Mouse (Mus musculus) lung, postnatal 0 days (tissue): Measurements from ENCODE around the gene Olfr736. TPM values are rescaled to one million over a fixed set of nuclear protein-coding genes. Genes with fewer than 3 reads are reported as not detected.

Source experiments
- ATAC-seq: fragments of 200-750 bp; cut with Nextera tagmentation; 2 replicates; pipeline ENCODE4 v1.8.0; 2017; ENCODE audit warnings: moderate library complexity
- DNase-seq: peaks from one replicate; pipeline ENCODE4 v3.0.0-alpha.2; 2016; ENCODE audit warnings: low spot score
- H3K27ac ChIP-seq: fragments of 300-500 bp; sonication (generic); 2 replicates; pipeline ENCODE4 v1.5.1; 2014; ENCODE audit warnings: antibody characterized with exemption, mild to moderate bottlenecking, low read length, mixed read lengths
- H3K27me3 ChIP-seq: fragments of 300-500 bp; sonication (generic); replicated peaks from 2 replicates; pipeline ENCODE4 v1.6.1; 2014; ENCODE audit warnings: low read length, mixed read lengths; ENCODE audit not compliant: insufficient read depth
- H3K36me3 ChIP-seq: fragments of 300-500 bp; sonication (generic); 2 replicates; pipeline ENCODE4 v1.6.1; 2014; ENCODE audit warnings: low read length, mixed read lengths; ENCODE audit not compliant: insufficient read depth
- H3K4me1 ChIP-seq: fragments of 300-500 bp; sonication (generic); 2 replicates; pipeline ENCODE4 v1.6.1; 2014; ENCODE audit warnings: antibody characterized with exemption, low read depth, low read length, mixed read lengths; ENCODE audit not compliant: insufficient read depth
- H3K4me2 ChIP-seq: fragments of 300-500 bp; sonication (generic); replicated peaks from 2 replicates; pipeline ENCODE4 v1.6.1; 2014; ENCODE audit warnings: low read depth, mild to moderate bottlenecking, low read length, moderate library complexity, mixed read lengths
- H3K4me3 ChIP-seq: fragments of 300-500 bp; sonication (generic); 2 replicates; pipeline ENCODE4 v1.5.1; 2014; ENCODE audit warnings: low read depth, low read length
- H3K9ac ChIP-seq: fragments of 300-500 bp; sonication (generic); replicated peaks from 2 replicates; pipeline ENCODE4 v1.6.1; 2014; ENCODE audit warnings: low read depth, mild to moderate bottlenecking
- H3K9me3 ChIP-seq: fragments of 300-500 bp; sonication (generic); 2 replicates; pipeline ENCODE4 v1.6.1; 2016; ENCODE audit warnings: low read length, mixed read lengths
- CTCF ChIP-seq: IDR thresholded peaks from 2 replicates; pipeline ENCODE4 v1.5.1; 2016; ENCODE audit warnings: antibody characterized with exemption, mild to moderate bottlenecking
- EP300 ChIP-seq: IDR thresholded peaks from 2 replicates; pipeline ENCODE4 v1.6.1; 2016; ENCODE audit warnings: antibody characterized with exemption, mild to moderate bottlenecking, control low read depth
- WGBS: fragments of 180-500 bp; shearing (Covaris S2); extraction: QIAGEN DNeasy Blood & Tissue Kit; methylation state at CpG from one replicate; pipeline ENCODE4 v1.1.7; 2014; 5-methylcytosine and 5-hydroxymethylcytosine counted together
- polyA plus RNA-seq: library from polyadenylated mRNA; unstranded; fragments of >200 nt; fragmentation: Nextera tagmentation; extraction: Ambion mirVana; gene quantifications from 2 replicates; pipeline ENCODE4 v1.2.1, GENCODE M21; 2015

Gene Olfr736
- polyA plus RNA-seq, result not detected in 2 replicates

DNA sequence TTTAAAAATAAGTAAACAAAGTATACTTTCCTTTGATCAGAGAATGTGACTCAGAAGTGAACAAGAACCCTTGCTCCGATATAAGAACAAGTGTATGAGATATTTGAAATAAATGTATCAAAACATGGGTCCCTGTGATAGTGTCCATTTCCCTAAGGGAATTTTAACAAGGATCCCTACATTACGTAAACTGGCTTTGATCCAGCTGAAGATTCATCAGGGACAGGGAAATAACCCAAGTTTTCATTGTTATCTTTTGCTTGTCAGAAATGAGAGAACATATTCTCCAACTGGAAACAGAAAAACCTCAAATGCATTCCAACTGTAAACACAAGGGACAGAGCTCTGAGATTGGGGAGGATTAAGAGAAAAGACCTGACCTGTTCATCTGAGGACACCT is at the start of gene Olfr736:
Gene Olfr736, plus strand, starts transcription at position 301 of the 400 bp plus-strand sequence.
- H3K4me2 ChIP-seq, result no peak within 1 kb of the TSS
- no peaks in the 10 kb centered on the region for H3K36me3 ChIP-seq
- H3K9ac ChIP-seq, result no peak within 1 kb of the TSS
- no peak for TF ChIP-seq EP300
- no peak within 1 kb of the TSS for H3K27ac ChIP-seq
- H3K9me3 ChIP-seq, result no peaks in the 10 kb centered on the region
- ATAC-seq (no peak), DNase-seq (no peak)
- no peak within 1 kb of the TSS for H3K4me3 ChIP-seq
- 59% methylated on average over 2 of the region's 2 CpGs for WGBS
- H3K4me1 ChIP-seq, result no peaks in the 10 kb centered on the region
- H3K27me3 ChIP-seq, result no peaks in the 10 kb centered on the region

DNA sequence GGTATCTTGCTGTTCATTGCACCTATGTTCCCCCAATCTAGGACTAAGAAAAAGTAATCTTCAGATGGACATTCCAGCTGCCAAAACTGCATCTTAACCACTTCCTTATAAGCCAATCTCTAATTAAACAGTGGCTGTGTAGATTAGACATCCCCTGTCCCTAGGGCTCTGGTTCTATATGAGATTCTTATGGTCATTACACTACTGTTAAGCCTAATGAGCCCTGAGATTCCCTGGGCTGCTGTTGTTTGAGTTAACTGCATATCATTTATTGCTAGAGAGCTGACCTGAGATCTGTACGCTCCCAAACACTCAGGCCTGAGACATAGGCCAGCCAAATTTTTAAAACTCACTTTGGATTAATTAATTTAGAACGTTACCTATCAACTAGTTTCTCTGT is 32.2 kb upstream of the Olfr736 start, which contains the start of gene Olfr735:
Gene Olfr735, minus strand, starts transcription at position 77 of the 400 bp plus-strand sequence.
- ATAC-seq (no peak), DNase-seq (no peak)
- no peak within 1 kb of the TSS for H3K4me2 ChIP-seq
- H3K4me1 ChIP-seq, result no peaks in the 10 kb centered on the region
- H3K36me3 ChIP-seq, result no peaks in the 10 kb centered on the region
- H3K9me3 ChIP-seq, result no peaks in the 10 kb centered on the region
- H3K4me3 ChIP-seq, result no peak within 1 kb of the TSS
- WGBS, result 68% methylated on average over 2 of the region's 2 CpGs
- no peak within 1 kb of the TSS for H3K9ac ChIP-seq
- H3K27ac ChIP-seq, result no peak within 1 kb of the TSS
- no peaks in the 10 kb centered on the region for H3K27me3 ChIP-seq
- TF ChIP-seq CTCF (no peak), EP300 (no peak)

DNA sequence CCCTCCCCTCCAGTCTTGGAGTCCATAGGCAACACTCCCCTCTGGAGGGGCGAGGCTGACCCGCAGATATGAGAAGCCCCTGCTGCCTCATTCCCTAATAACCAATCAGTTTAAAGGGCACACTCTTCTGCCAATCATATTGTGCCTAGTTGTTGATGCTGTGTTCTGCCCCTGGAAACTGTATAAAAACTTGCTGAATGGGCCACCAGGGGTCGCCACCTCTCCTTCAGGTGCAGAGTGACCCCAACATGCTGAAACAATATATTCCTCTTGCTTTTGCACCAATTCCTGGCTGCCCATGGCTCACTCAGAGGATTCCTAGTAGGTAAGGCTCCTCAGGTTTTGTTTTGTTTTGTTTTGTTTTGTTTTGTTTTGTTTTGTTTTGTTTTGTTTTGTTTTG is 28.5 kb upstream of the Olfr736 start:
- Histone ChIP-seq H3K4me3 (no peak overlapping the region), H3K36me3 (no peaks in the 10 kb centered on the region), H3K27me3 (no peaks in the 10 kb centered on the region), H3K27ac (no peak overlapping the region), H3K9me3 (no peaks in the 10 kb centered on the region), H3K4me2 (no peak overlapping the region), H3K9ac (no peak overlapping the region), H3K4me1 (no peaks in the 10 kb centered on the region)
- WGBS, result 31% methylated on average over 3 of the region's 3 CpGs
- TF ChIP-seq CTCF (0 out of 2 replicates have a peak, but pooled peaks have one; percentile 8), EP300 (no peak)
- no peak for DNase-seq
- ATAC-seq, result no peak

DNA sequence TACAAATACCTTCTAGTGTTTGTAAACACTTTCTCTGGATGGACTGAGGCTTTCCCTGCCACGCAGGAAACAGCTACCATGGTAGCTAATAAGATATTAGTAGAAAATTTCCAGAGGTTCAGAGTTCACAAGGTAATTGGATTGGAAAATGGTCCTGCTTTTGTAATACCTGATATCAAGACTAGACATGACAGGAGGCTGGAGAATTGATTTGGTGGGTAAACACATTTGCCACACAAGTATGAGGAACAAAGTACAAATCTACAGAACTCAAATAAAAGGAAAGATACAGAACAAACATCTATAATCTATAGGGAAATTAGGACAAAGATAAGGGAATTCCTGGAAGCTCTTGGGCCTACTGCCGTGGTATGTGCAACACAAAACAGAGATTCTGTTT is 24.2 kb upstream of the Olfr736 start:
- Histone ChIP-seq H3K4me3 (no peak overlapping the region), H3K9me3 (no peaks in the 10 kb centered on the region), H3K4me2 (no peak overlapping the region), H3K36me3 (no peaks in the 10 kb centered on the region), H3K4me1 (no peaks in the 10 kb centered on the region), H3K27ac (no peak overlapping the region), H3K9ac (no peak overlapping the region), H3K27me3 (no peaks in the 10 kb centered on the region)
- no peak for TF ChIP-seq EP300
- no peak for TF ChIP-seq CTCF
- 45% methylated on average over 2 of the region's 2 CpGs for WGBS
- ATAC-seq, result no peak
- no peak for DNase-seq

DNA sequence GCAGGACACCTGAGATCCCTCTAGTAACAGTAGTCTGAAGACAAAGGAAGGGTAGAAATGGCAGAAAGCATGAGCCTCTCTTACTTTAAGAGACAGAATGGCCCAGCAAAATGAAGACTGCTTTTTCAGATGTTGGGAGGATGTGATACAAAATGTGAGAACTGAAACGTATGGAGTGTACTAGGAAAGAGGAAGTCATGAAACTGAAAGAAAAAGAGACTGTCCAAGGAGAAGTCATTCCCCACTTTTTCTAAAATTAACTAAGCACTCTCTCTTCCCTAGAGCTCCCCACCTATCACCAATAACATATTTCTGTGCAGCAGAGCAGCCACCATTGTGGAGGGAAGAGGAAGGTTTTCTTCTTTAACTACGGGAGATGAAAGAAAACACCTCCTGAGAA is 23.4 kb upstream of the Olfr736 start, which contains the start of gene Tlr11:
Gene Tlr11, plus strand, starts transcription at position 322 of the 400 bp plus-strand sequence.
- no peak within 1 kb of the TSS for H3K4me3 ChIP-seq
- no peak for TF ChIP-seq EP300
- no peak for TF ChIP-seq CTCF
- H3K4me1 ChIP-seq, result no peaks in the 10 kb centered on the region

DNA sequence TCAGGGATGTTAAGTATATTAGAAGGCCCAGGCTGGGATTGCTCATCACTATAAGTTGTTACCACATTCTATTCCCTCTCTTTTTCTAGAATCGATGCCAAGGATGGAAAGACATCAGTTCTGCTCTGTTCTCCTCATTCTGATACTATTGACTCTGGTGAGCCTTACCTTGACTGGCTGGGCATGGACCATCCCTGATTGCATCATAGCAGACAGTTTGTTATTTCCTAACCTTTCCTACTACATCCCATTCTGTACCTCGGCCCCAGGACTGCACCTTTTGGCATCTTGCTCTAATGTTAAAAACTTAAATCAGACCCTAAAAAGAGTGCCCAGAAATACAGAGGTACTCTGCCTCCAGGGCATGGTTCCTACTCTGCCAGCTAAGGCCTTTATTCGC is 20.5 kb upstream of the Olfr736 start:
- Histone ChIP-seq H3K4me3 (no peak overlapping the region), H3K4me2 (no peak overlapping the region), H3K27me3 (no peaks in the 10 kb centered on the region), H3K36me3 (no peaks in the 10 kb centered on the region), H3K9me3 (no peaks in the 10 kb centered on the region), H3K27ac (no peak overlapping the region), H3K4me1 (no peaks in the 10 kb centered on the region), H3K9ac (no peak overlapping the region)
- no peak for ATAC-seq
- TF ChIP-seq CTCF (no peak), EP300 (no peak)
- DNase-seq, result no peak
- WGBS, result 76% methylated on average over 3 of the region's 3 CpGs

More for the DNA sequence above, 23.4 kb upstream of the Olfr736 start, which contains the start of gene Tlr11:
- Histone ChIP-seq H3K36me3 (no peaks in the 10 kb centered on the region), H3K9ac (no peak within 1 kb of the TSS), H3K9me3 (no peaks in the 10 kb centered on the region), H3K27ac (no peak within 1 kb of the TSS), H3K27me3 (no peaks in the 10 kb centered on the region), H3K4me2 (no peak within 1 kb of the TSS)
- 71% methylated on average over 2 of the region's 2 CpGs for WGBS
- no peak for DNase-seq
- no peak for ATAC-seq

DNA sequence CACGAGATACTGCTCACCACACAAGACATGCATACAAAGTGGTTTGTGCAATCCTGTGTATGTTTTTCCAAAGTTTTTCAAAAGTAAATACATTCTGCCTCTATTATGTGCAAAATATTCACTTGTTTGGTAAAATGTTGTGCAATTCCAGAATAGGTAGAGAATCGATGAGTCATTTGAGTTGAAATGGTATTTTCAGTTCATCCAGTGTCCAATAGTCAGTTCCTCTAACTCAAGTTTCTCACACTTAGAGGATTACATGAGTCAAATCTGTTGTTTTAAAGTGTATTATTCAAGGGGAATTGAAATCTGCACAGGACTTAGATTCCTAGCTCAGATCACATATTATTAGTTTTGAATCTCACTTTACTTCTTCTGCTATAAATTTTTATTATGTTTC is 17.4 kb upstream of the Olfr736 start:
- ATAC-seq (no peak), DNase-seq (no peak)
- Histone ChIP-seq H3K4me2 (no peak overlapping the region), H3K4me3 (no peak overlapping the region), H3K4me1 (no peaks in the 10 kb centered on the region), H3K9me3 (no peaks in the 10 kb centered on the region), H3K9ac (no peak overlapping the region), H3K36me3 (no peaks in the 10 kb centered on the region), H3K27ac (no peak overlapping the region), H3K27me3 (no peaks in the 10 kb centered on the region)
- no peak for TF ChIP-seq CTCF
- TF ChIP-seq EP300, result no peak
- 73% methylated on average over 2 of the region's 2 CpGs for WGBS
